Mouse (Mus musculus): ENCODE data around the gene Asic4. TPM values are rescaled to one million over a fixed set of nuclear protein-coding genes. Genes with fewer than 3 reads are reported as not detected.

Gene Asic4
- 0.47 and 1.0 TPM in 2 replicates for polyA plus RNA-seq (2014; fragmentation: Nextera tagmentation; extraction: Ambion mirVana)

- Histone ChIP-seq H3K4me2 (ENCODE audit: low read length) (peak within 1 kb of the TSS; percentile 45), H3K4me3 (ENCODE audit: low read depth, low read length) (peak within 1 kb of the TSS; percentile 19; the same call in 1 of the 2 replicates), H3K27ac (ENCODE audit: low read depth) (no peak within 1 kb of the TSS), H3K27me3 (replicated peaks; ENCODE audit: control insufficient read depth, insufficient read depth, low read length) (peaks cover 79% of the 10 kb centered on the region), H3K4me1 (replicated peaks; ENCODE audit: control insufficient read depth, insufficient read depth, low read length) (peaks cover 30% of the 10 kb centered on the region), H3K36me3 (ENCODE audit: control insufficient read depth, insufficient read depth, low read length) (no peaks in the 10 kb centered on the region), H3K9me3 (ENCODE audit: control insufficient read depth, low read length) (no peaks in the 10 kb centered on the region), H3K9ac (ENCODE audit: low read length) (peak within 1 kb of the TSS; percentile 11; the same call in 1 of the 2 replicates)
- ATAC-seq (replicated peaks; ENCODE audit: low FRiP score, low TSS enrichment, low read depth), result no peak
- WGBS, result 3% methylated on average over 35 of the region's 35 CpGs
- no peak for DNase-seq (ENCODE audit: low spot score)
These were observed at the start of gene Asic4 for GRCm38 (mm10) chr1:75450314-75451005. Gene Asic4 (plus strand): TSS chr1:75450436.

GRCm38 (mm10) chr1:75400493-75401115 is 49.6 kb upstream of the Asic4 start:
- 32% methylated on average over 6 of the region's 6 CpGs for WGBS
- peaks cover 39% of the 10 kb centered on the region for H3K36me3 ChIP-seq (ENCODE audit: control insufficient read depth, insufficient read depth, low read length)
- H3K4me1 ChIP-seq (replicated peaks; ENCODE audit: control insufficient read depth, insufficient read depth, low read length), result peaks cover 28% of the 10 kb centered on the region
- H3K4me3 ChIP-seq (ENCODE audit: low read depth, low read length), result peak overlapping the region; percentile 22
- peak overlapping the region; percentile 51 for H3K9ac ChIP-seq (ENCODE audit: low read length)
- peak overlapping the region; percentile 92 for H3K27ac ChIP-seq (ENCODE audit: low read depth)
- DNase-seq (ENCODE audit: low spot score), result no peak
- no peaks in the 10 kb centered on the region for H3K27me3 ChIP-seq (replicated peaks; ENCODE audit: control insufficient read depth, insufficient read depth, low read length)
- peak overlapping the region; percentile 51 for H3K4me2 ChIP-seq (ENCODE audit: low read length)
- no peak; the same call in 1 of the 2 replicates for ATAC-seq (replicated peaks; ENCODE audit: low FRiP score, low TSS enrichment, low read depth)
- H3K9me3 ChIP-seq (ENCODE audit: control insufficient read depth, low read length), result no peaks in the 10 kb centered on the region

- no peak for DNase-seq (ENCODE audit: low spot score)
- no peak overlapping the region for H3K9ac ChIP-seq (ENCODE audit: low read length)
- H3K4me3 ChIP-seq (ENCODE audit: low read depth, low read length), result no peak overlapping the region
- no peak for ATAC-seq (replicated peaks; ENCODE audit: low FRiP score, low TSS enrichment, low read depth)
- H3K27me3 ChIP-seq (replicated peaks; ENCODE audit: control insufficient read depth, insufficient read depth, low read length), result no peaks in the 10 kb centered on the region
- H3K36me3 ChIP-seq (ENCODE audit: control insufficient read depth, insufficient read depth, low read length), result peaks cover 58% of the 10 kb centered on the region
- H3K27ac ChIP-seq (ENCODE audit: low read depth), result no peak overlapping the region
- no peak overlapping the region for H3K4me2 ChIP-seq (ENCODE audit: low read length)
- no peaks in the 10 kb centered on the region for H3K9me3 ChIP-seq (ENCODE audit: control insufficient read depth, low read length)
- H3K4me1 ChIP-seq (replicated peaks; ENCODE audit: control insufficient read depth, insufficient read depth, low read length), result peaks cover 7% of the 10 kb centered on the region
- WGBS, result 78% methylated on average over 3 of the region's 3 CpGs
These were observed 44.7 kb upstream of the Asic4 start for GRCm38 (mm10) chr1:75405547-75405946.

GRCm38 (mm10) chr1:75406173-75406572 is 44.1 kb upstream of the Asic4 start:
- H3K4me1 ChIP-seq (replicated peaks; ENCODE audit: control insufficient read depth, insufficient read depth, low read length), result 0 out of 2 replicates have a peak, but pooled peaks cover 1% of the 10 kb centered on the region
- H3K4me3 ChIP-seq (ENCODE audit: low read depth, low read length), result no peak overlapping the region
- H3K27ac ChIP-seq (ENCODE audit: low read depth), result no peak overlapping the region
- no peak for ATAC-seq (replicated peaks; ENCODE audit: low FRiP score, low TSS enrichment, low read depth)
- peaks cover 58% of the 10 kb centered on the region for H3K36me3 ChIP-seq (ENCODE audit: control insufficient read depth, insufficient read depth, low read length)
- WGBS, result 93% methylated on average over 15 of the region's 15 CpGs
- no peak for DNase-seq (ENCODE audit: low spot score)
- H3K9ac ChIP-seq (ENCODE audit: low read length), result no peak overlapping the region
- no peaks in the 10 kb centered on the region for H3K27me3 ChIP-seq (replicated peaks; ENCODE audit: control insufficient read depth, insufficient read depth, low read length)
- H3K4me2 ChIP-seq (ENCODE audit: low read length), result no peak overlapping the region
- no peaks in the 10 kb centered on the region for H3K9me3 ChIP-seq (ENCODE audit: control insufficient read depth, low read length)

- Histone ChIP-seq H3K9me3 (ENCODE audit: control insufficient read depth, low read length) (no peaks in the 10 kb centered on the region), H3K9ac (ENCODE audit: low read length) (no peak overlapping the region), H3K4me1 (replicated peaks; ENCODE audit: control insufficient read depth, insufficient read depth, low read length) (no peaks in the 10 kb centered on the region), H3K27me3 (replicated peaks; ENCODE audit: control insufficient read depth, insufficient read depth, low read length) (no peaks in the 10 kb centered on the region), H3K36me3 (ENCODE audit: control insufficient read depth, insufficient read depth, low read length) (peaks cover 50% of the 10 kb centered on the region), H3K4me2 (ENCODE audit: low read length) (no peak overlapping the region), H3K27ac (ENCODE audit: low read depth) (no peak overlapping the region), H3K4me3 (ENCODE audit: low read depth, low read length) (no peak overlapping the region)
- no peak for DNase-seq (ENCODE audit: low spot score)
- ATAC-seq (replicated peaks; ENCODE audit: low FRiP score, low TSS enrichment, low read depth), result no peak
- WGBS, result 93% methylated on average over 9 of the region's 9 CpGs
These were observed 43.2 kb upstream of the Asic4 start for GRCm38 (mm10) chr1:75407056-75407455.

- H3K36me3 ChIP-seq (ENCODE audit: control insufficient read depth, insufficient read depth, low read length), result peaks cover 38% of the 10 kb centered on the region
- no peak overlapping the region for H3K4me2 ChIP-seq (ENCODE audit: low read length)
- no peak overlapping the region for H3K9ac ChIP-seq (ENCODE audit: low read length)
- no peak overlapping the region for H3K27ac ChIP-seq (ENCODE audit: low read depth)
- WGBS, result 91% methylated on average over 4 of the region's 4 CpGs
- H3K4me3 ChIP-seq (ENCODE audit: low read depth, low read length), result no peak overlapping the region
- no peaks in the 10 kb centered on the region for H3K9me3 ChIP-seq (ENCODE audit: control insufficient read depth, low read length)
- no peak for DNase-seq (ENCODE audit: low spot score)
- no peaks in the 10 kb centered on the region for H3K27me3 ChIP-seq (replicated peaks; ENCODE audit: control insufficient read depth, insufficient read depth, low read length)
- no peaks in the 10 kb centered on the region for H3K4me1 ChIP-seq (replicated peaks; ENCODE audit: control insufficient read depth, insufficient read depth, low read length)
- ATAC-seq (replicated peaks; ENCODE audit: low FRiP score, low TSS enrichment, low read depth), result no peak
These were observed 42.0 kb upstream of the Asic4 start for GRCm38 (mm10) chr1:75408210-75408609.

GRCm38 (mm10) chr1:75409950-75410349 is 40.3 kb upstream of the Asic4 start:
- ATAC-seq (replicated peaks; ENCODE audit: low FRiP score, low TSS enrichment, low read depth) (no peak), DNase-seq (ENCODE audit: low spot score) (no peak)
- H3K27me3 ChIP-seq (replicated peaks; ENCODE audit: control insufficient read depth, insufficient read depth, low read length), result no peaks in the 10 kb centered on the region
- H3K4me3 ChIP-seq (ENCODE audit: low read depth, low read length), result no peak overlapping the region
- WGBS, result 86% methylated on average over 7 of the region's 7 CpGs
- peaks cover 28% of the 10 kb centered on the region for H3K36me3 ChIP-seq (ENCODE audit: control insufficient read depth, insufficient read depth, low read length)
- no peak overlapping the region for H3K27ac ChIP-seq (ENCODE audit: low read depth)
- no peaks in the 10 kb centered on the region for H3K9me3 ChIP-seq (ENCODE audit: control insufficient read depth, low read length)
- no peak overlapping the region for H3K4me2 ChIP-seq (ENCODE audit: low read length)
- no peaks in the 10 kb centered on the region for H3K4me1 ChIP-seq (replicated peaks; ENCODE audit: control insufficient read depth, insufficient read depth, low read length)
- no peak overlapping the region for H3K9ac ChIP-seq (ENCODE audit: low read length)

GRCm38 (mm10) chr1:75412196-75412595 is 38.0 kb upstream of the Asic4 start:
- no peak for DNase-seq (ENCODE audit: low spot score)
- H3K4me2 ChIP-seq (ENCODE audit: low read length), result no peak overlapping the region
- H3K4me3 ChIP-seq (ENCODE audit: low read depth, low read length), result no peak overlapping the region
- ATAC-seq (replicated peaks; ENCODE audit: low FRiP score, low TSS enrichment, low read depth), result no peak
- peaks cover 26% of the 10 kb centered on the region for H3K36me3 ChIP-seq (ENCODE audit: control insufficient read depth, insufficient read depth, low read length)
- H3K27me3 ChIP-seq (replicated peaks; ENCODE audit: control insufficient read depth, insufficient read depth, low read length), result no peaks in the 10 kb centered on the region
- H3K9me3 ChIP-seq (ENCODE audit: control insufficient read depth, low read length), result no peaks in the 10 kb centered on the region
- H3K27ac ChIP-seq (ENCODE audit: low read depth), result no peak overlapping the region
- H3K9ac ChIP-seq (ENCODE audit: low read length), result no peak overlapping the region
- WGBS, result 92% methylated on average over 3 of the region's 3 CpGs
- H3K4me1 ChIP-seq (replicated peaks; ENCODE audit: control insufficient read depth, insufficient read depth, low read length), result no peaks in the 10 kb centered on the region
